Mouse (Mus musculus) bone marrow, adult 2 months (tissue): ENCODE results near the gene Bcl2l10. TPM values are rescaled to one million over a fixed set of nuclear protein-coding genes. Genes with fewer than 3 reads are reported as not detected.
A peak's percentile ranks its signal among the peaks of the same experiment; 100 is the strongest.

Source experiments
- H3K27ac ChIP-seq: fragments of 200-500 bp; 2 replicates; pipeline ENCODE4 v1.5.1; 2012; ENCODE audit warnings: low read depth, mild to moderate bottlenecking, control low read depth, inconsistent platforms, low read length; ENCODE audit not compliant: control insufficient read depth, poor library complexity, insufficient read depth
- H3K4me1 ChIP-seq: fragments of 200-500 bp; 2 replicates; pipeline ENCODE4 v1.6.1; 2011; ENCODE audit warnings: low read length; ENCODE audit not compliant: control insufficient read depth, insufficient read depth
- H3K4me3 ChIP-seq: fragments of 200-500 bp; replicated peaks from 2 replicates; pipeline ENCODE3; 2011; ENCODE audit warnings: mild to moderate bottlenecking, low read depth, low read length, control low read depth; ENCODE audit not compliant: control insufficient read depth
- CTCF ChIP-seq: fragments of 200-500 bp; IDR thresholded peaks from 2 replicates; pipeline ENCODE4 v1.5.1; 2011; ENCODE audit warnings: low read length, control low read depth; ENCODE audit not compliant: control insufficient read depth, insufficient read depth
- POLR2A ChIP-seq: fragments of 200-500 bp; IDR thresholded peaks from 2 replicates; pipeline ENCODE4 v1.6.1; 2011; ENCODE audit warnings: low read depth, mild to moderate bottlenecking, control low read depth, low read length, borderline replicate concordance; ENCODE audit not compliant: control insufficient read depth
- WGBS: fragments of 180-500 bp; shearing (Covaris S2); methylation state at CpG from one replicate; pipeline ENCODE4 v1.1.7; 2018; 5-methylcytosine and 5-hydroxymethylcytosine counted together
- polyA plus RNA-seq: library from polyadenylated mRNA; stranded (reverse); fragments of >200 nt; gene quantifications from 2 replicates; pipeline ENCODE4 v1.2.4, GENCODE M21; 2011; ENCODE audit warnings: low replicate concordance; ENCODE audit not compliant: missing spikeins, insufficient read depth, insufficient read length

Gene Bcl2l10
- not detected in 2 replicates for polyA plus RNA-seq

- 95% methylated on average over 5 of the region's 5 CpGs for WGBS
- Histone ChIP-seq H3K4me1 (0 out of 2 replicates have a peak, but pooled peaks cover 2% of the 10 kb centered on the region), H3K27ac (no peak within 1 kb of the TSS), H3K4me3 (no peak within 1 kb of the TSS)
- no peak for TF ChIP-seq CTCF
- no peak for TF ChIP-seq POLR2A
Measured at GRCm38 (mm10) chr9:75347458-75347857, at the start of gene Bcl2l10. Gene Bcl2l10, plus strand, starts transcription at chr9:75347758.

DNA sequence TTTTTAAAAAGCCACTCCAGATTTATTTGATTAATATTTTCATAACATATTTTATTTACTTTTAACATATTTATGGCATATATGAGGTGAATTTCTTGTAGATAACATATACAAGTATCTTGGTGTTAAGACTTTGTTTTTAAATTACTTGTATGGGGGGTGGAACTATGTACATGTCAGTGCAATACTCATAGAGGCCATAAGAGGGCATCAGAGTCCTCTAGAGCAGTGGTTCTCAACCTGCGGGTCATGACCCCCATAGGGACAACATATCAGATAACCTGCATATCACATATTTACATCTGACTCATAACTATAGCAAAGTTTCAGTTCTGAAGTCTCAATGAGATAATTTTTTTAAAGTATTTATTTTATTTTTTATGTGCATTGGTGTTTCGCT, 48.2 kb upstream of the Bcl2l10 start:
- no peak for TF ChIP-seq POLR2A
- TF ChIP-seq CTCF = peak; percentile 26; the same call in 1 of the 2 replicates
- H3K27ac ChIP-seq = no peak overlapping the region
- WGBS = 67% methylated on average over 2 of the region's 2 CpGs
- H3K4me3 ChIP-seq = no peak overlapping the region
- H3K4me1 ChIP-seq = no peaks in the 10 kb centered on the region; the same call in 1 of the 2 replicates

- H3K4me3 ChIP-seq = no peak overlapping the region
- no peaks in the 10 kb centered on the region for H3K4me1 ChIP-seq
- WGBS = 82% methylated on average over 2 of the region's 2 CpGs
- no peak for TF ChIP-seq POLR2A
- TF ChIP-seq CTCF = no peak
- no peak overlapping the region for H3K27ac ChIP-seq
Measured at GRCm38 (mm10) chr9:75303033-75303432, 44.5 kb upstream of the Bcl2l10 start.

DNA sequence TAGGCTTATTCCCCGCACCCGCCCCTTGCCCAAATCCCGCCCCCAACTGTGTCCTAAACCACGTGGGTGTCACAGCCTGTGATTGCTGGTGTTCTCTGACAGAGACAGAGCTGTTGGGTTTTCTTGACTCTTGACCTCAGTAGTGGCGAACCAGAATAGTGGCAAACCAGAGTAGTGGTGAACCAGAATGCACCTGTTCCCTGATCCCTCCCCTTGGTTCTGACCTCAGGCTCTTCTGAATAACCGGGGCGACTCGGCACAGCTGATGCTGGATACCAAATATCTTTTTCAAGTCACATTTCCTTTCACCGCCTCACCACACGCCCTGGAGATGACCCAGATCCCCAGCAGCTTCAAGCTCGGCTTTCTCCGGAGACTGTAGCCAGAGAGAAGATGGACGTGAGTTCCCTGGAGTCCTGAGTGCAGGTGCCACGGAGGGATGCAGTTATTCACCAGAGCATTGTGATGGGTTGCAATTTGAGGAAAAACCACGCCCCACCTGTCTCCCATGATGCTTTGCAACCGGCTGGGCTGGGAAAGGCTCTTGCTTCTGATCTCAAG, 43.8 kb upstream of the Bcl2l10 start:
- WGBS = 71% methylated on average over 16 of the region's 16 CpGs
- Histone ChIP-seq H3K27ac (no peak overlapping the region), H3K4me1 (peaks cover 2% of the 10 kb centered on the region), H3K4me3 (no peak overlapping the region)
- TF ChIP-seq CTCF = no peak
- no peak for TF ChIP-seq POLR2A

DNA sequence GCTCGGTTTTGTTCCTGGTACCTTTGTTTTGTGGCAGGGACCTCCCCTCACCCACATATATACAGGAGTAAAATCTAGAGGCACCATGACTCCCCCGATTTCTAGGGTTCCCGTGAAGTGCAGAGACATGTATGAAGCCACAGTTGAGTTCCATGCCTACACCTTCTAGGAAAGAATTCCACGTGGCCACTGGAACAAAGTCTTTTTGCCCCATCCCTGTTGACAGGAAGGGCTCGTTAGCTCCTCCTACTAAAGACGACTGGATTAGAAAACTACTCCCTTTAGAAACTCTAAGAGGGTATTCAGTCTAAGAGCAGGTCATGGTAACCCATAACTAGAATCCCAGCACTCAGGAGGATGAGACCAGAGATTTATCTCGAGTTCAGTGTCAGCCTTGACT, 43.3 kb upstream of the Bcl2l10 start:
- H3K27ac ChIP-seq = no peak overlapping the region
- WGBS = 65% methylated on average over 7 of the region's 7 CpGs
- no peak for TF ChIP-seq POLR2A
- no peak for TF ChIP-seq CTCF

GRCm38 (mm10) chr9:75306126-75306898, 41.2 kb upstream of the Bcl2l10 start, which contains the start of gene Gnb5:
Gene Gnb5, plus strand, starts transcription at chr9:75306288.
- TF ChIP-seq CTCF = no peak
- TF ChIP-seq POLR2A = no peak
- Histone ChIP-seq H3K27ac (no peak within 1 kb of the TSS), H3K4me1 (peaks cover 4% of the 10 kb centered on the region), H3K4me3 (no peak within 1 kb of the TSS)
- WGBS = 83% methylated on average over 11 of the region's 11 CpGs

More for the DNA sequence above, 43.3 kb upstream of the Bcl2l10 start:
- H3K4me1 ChIP-seq = peaks cover 2% of the 10 kb centered on the region
- no peak overlapping the region for H3K4me3 ChIP-seq

DNA sequence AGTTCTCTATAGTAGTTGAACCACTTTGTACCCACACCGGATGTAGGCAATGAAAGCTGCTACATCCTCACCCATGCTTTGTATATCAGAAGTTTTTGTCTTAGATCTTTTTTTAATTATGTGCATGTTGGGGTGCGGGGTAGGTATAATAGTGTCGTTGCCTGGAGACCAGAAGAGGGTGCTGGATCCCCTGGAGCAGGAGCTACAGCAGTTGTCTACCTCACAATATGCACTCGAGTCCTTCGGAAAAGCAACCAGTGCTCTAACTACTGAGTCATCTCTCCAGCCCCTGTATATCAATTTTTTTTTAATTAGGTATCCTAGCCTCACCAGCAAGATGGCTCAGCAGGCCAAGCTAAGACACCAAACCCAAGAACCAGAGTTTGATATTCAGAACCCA, 40.5 kb upstream of the Bcl2l10 start:
- H3K4me3 ChIP-seq = no peak overlapping the region
- H3K27ac ChIP-seq = no peak overlapping the region
- 84% methylated on average over 5 of the region's 5 CpGs for WGBS
- TF ChIP-seq POLR2A = no peak
- no peak for TF ChIP-seq CTCF
- peaks cover 4% of the 10 kb centered on the region for H3K4me1 ChIP-seq

GRCm38 (mm10) chr9:75308621-75309020, 38.9 kb upstream of the Bcl2l10 start:
- 69% methylated on average over 5 of the region's 5 CpGs for WGBS
- Histone ChIP-seq H3K27ac (no peak overlapping the region), H3K4me1 (peaks cover 4% of the 10 kb centered on the region), H3K4me3 (no peak overlapping the region)
- TF ChIP-seq POLR2A (no peak), CTCF (no peak)

DNA sequence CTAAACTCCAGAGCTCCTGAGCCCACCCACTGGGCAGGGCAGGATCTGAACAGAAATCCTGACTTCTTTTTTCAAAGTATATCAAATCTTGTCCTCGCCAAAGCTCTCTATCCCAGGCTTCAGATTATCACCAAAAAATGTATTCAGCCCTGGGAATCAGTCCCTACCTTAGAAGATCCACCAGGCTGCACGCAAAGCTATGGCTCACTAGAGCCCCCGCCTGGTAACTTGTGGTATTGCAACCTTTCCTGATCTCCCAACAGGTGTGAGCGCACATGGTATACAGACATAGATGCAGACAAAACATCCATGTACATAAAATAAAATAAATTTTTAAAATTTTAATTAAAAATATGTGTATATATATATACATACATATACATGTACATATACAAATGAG, 35.5 kb upstream of the Bcl2l10 start:
- no peak overlapping the region for H3K4me3 ChIP-seq
- TF ChIP-seq POLR2A = no peak
- peak; percentile 79 for TF ChIP-seq CTCF
- WGBS = 23% methylated on average over 4 of the region's 4 CpGs
- peaks cover 4% of the 10 kb centered on the region for H3K4me1 ChIP-seq
- no peak overlapping the region for H3K27ac ChIP-seq
